Mouse (Mus musculus) MEL (cell line): ENCODE measurements around the gene Efcab2.

ENCODE experiments used
- BHLHE40 ChIP-seq: IDR thresholded peaks from 2 replicates; pipeline ENCODE4 v1.6.1; 2012; ENCODE audit warnings: low read depth, mild to moderate bottlenecking, inconsistent platforms, low read length, improper control_type of control experiment, borderline replicate concordance
- CHD2 ChIP-seq: IDR thresholded peaks from 2 replicates; pipeline ENCODE4 v1.6.1; 2011; ENCODE audit warnings: low read length, improper control_type of control experiment
- CTCF ChIP-seq, 3 experiments: IDR thresholded peaks in 2 of 3; conservative IDR thresholded peaks in 1 of 3; 2 replicates each; pipeline ENCODE4 v1.5.1; 2011 to 2012; ENCODE audit warnings: low read length in 3 of 3, low read depth in 2 of 3, mild to moderate bottlenecking in 2 of 3, improper control_type of control experiment in 1 of 3, inconsistent platforms in 1 of 3, mixed read lengths in 1 of 3, moderate library complexity in 1 of 3; ENCODE audit not compliant: control insufficient read depth in 1 of 3, insufficient read depth in 1 of 3, poor library complexity in 1 of 3, severe bottlenecking in 1 of 3
- EP300 ChIP-seq, 2 experiments: IDR thresholded peaks; 2 replicates each; pipeline ENCODE4 v1.6.1; 2011; ENCODE audit warnings: improper control_type of control experiment in 2 of 2, low read length in 2 of 2, low read depth in 1 of 2, mild to moderate bottlenecking in 1 of 2
- GATA1 ChIP-seq: IDR thresholded peaks from 2 replicates; pipeline ENCODE4 v1.6.1; 2011; ENCODE audit warnings: low read depth, low read length, improper control_type of control experiment
- MYB ChIP-seq: IDR thresholded peaks from 2 replicates; pipeline ENCODE4 v1.6.1; 2011; ENCODE audit warnings: mild to moderate bottlenecking, low read depth, low read length, improper control_type of control experiment
- POLR2A ChIP-seq, 2 experiments: IDR thresholded peaks; 2 replicates each; pipeline ENCODE4 v1.6.1; 2011 to 2012; ENCODE audit warnings: low read length in 2 of 2, mild to moderate bottlenecking in 2 of 2, control low read depth in 1 of 2, improper control_type of control experiment in 1 of 2, low read depth in 1 of 2, moderate library complexity in 1 of 2; ENCODE audit not compliant: control insufficient read depth in 1 of 2, insufficient read depth in 1 of 2, poor library complexity in 1 of 2
- POLR2AphosphoS5 ChIP-seq: IDR thresholded peaks from 2 replicates; pipeline ENCODE4 v1.6.1; 2012; ENCODE audit warnings: low read depth, borderline replicate concordance, mild to moderate bottlenecking, inconsistent platforms, low read length, moderate library complexity, mixed read lengths
- USF1 ChIP-seq: IDR thresholded peaks from 2 replicates; pipeline ENCODE4 v1.6.1; 2014; ENCODE audit warnings: low read depth, mild to moderate bottlenecking, inconsistent platforms, low read length, improper control_type of control experiment, moderate library complexity
- ZC3H11A ChIP-seq: IDR thresholded peaks from 2 replicates; pipeline ENCODE4 v1.6.1; 2012; ENCODE audit warnings: low read depth, mild to moderate bottlenecking, inconsistent platforms, low read length, improper control_type of control experiment

DNA sequence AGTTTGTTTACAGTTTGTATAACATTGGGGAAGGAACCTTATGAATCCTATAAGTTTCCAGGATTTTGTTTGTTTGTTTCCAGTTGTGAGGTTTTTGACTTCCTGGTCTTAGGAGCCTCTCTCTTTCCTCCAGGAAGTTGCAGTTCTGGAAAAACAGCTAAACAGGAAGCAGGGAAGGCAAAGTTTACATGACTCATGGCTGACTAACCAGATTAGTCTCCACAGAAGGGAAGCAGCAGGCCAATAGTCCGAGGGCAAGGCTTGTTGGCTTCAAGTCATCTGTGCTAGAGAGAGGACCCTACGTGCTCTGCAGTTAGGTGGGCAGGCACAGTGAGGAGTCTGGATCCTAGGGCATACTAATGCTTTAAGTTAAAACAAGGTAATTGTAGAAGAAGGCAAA is 86.6 kb downstream of the Efcab2 start:
- TF ChIP-seq CTCF (IDR thresholded peaks at IDR 0.05 in 2 of 3, conservative IDR thresholded peaks at IDR 0.05 in 1 of 3; ENCODE audit: control insufficient read depth in 1 of 3, insufficient read depth in 1 of 3, low read depth in 2 of 3, low read length in 3 of 3, poor library complexity in 1 of 3, severe bottlenecking in 1 of 3), result no peak
- TF ChIP-seq USF1, result no peak
- TF ChIP-seq MYB, result no peak
- TF ChIP-seq EP300 (IDR thresholded peaks at IDR 0.05; ENCODE audit: low read depth in 1 of 2, low read length in 2 of 2), result 0 out of 4 replicates have a peak, but pooled peaks of 1 of the 2 experiments have one; percentile 24
- no peak for TF ChIP-seq POLR2A (IDR thresholded peaks at IDR 0.05; ENCODE audit: control insufficient read depth in 1 of 2, insufficient read depth in 1 of 2, low read depth in 1 of 2, low read length in 2 of 2, poor library complexity in 1 of 2)
- TF ChIP-seq GATA1, result no peak
- TF ChIP-seq ZC3H11A, result no peak
- TF ChIP-seq POLR2AphosphoS5, result no peak
- no peak for TF ChIP-seq BHLHE40
- TF ChIP-seq CHD2, result no peak
